Mouse (Mus musculus): Measurements from ENCODE around the gene Slc37a1.

GRCm38 (mm10) chr17:31304895-31305775 is 18.5 kb downstream of the Slc37a1 start:
- TF ChIP-seq POLR2A (IDR thresholded peaks at IDR 0.05; ENCODE audit: insufficient read depth, low read depth, low read length) (no peak), CTCF (IDR thresholded peaks at IDR 0.05) (no peak), EP300 (IDR thresholded peaks at IDR 0.05; ENCODE audit: insufficient read depth, low read depth, low read length) (0 out of 2 replicates have a peak, but pooled peaks have one; percentile 59)
